Mouse (Mus musculus): ENCODE data around the gene Srd5a1. TPM values are rescaled to one million over a fixed set of nuclear protein-coding genes. Genes with fewer than 3 reads are reported as not detected.
A peak's percentile ranks its signal among the peaks of the same experiment; 100 is the strongest.
"Not testable (repeated sequence)": the region's sequence is repeated elsewhere in the genome, so short reads cannot be mapped to it uniquely, and the experiment has no call there.

Gene Srd5a1
- total RNA-seq, 2 experiments from 2014 or later, result 0.33 to 0.42 TPM

- intact Hi-C loops (cut with DNase I), result no loop called here
- DNase-seq, result no peak
Measured at GRCm38 (mm10) chr13:69630576-69630975, 19.3 kb upstream of the Srd5a1 start.

- no peak for DNase-seq
- intact Hi-C loops (cut with DNase I), result no loop called here
Measured at GRCm38 (mm10) chr13:69627941-69628340, 16.7 kb upstream of the Srd5a1 start.

GRCm38 (mm10) chr13:69624510-69624909 is 13.3 kb upstream of the Srd5a1 start:
- no peak for DNase-seq
- intact Hi-C loops (cut with DNase I), result no loop called here

GRCm38 (mm10) chr13:69623843-69624242 is 12.6 kb upstream of the Srd5a1 start:
- intact Hi-C loops (cut with DNase I), result no loop called here
- no peak for DNase-seq

GRCm38 (mm10) chr13:69616716-69617115 is 5.5 kb upstream of the Srd5a1 start:
- intact Hi-C loops (cut with DNase I), result no loop called here
- no peak for DNase-seq

DNA sequence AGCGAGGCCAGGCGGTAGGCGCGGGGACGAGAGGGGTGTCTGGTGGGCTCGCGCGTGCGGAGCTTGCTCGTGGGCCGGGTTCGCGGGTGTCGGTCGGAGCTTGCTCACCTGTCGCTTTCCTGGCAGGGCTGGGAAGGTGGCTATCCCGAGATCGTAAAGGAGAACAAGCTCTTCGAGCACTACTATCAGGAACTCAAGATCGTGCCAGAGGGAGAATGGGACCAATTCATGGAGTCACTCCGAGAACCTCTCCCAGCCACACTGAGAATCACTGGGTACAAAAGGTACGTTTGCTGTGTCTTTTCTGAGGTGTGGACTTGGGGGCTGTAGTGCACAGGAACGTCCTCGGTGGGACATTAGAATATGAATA is 918 bp upstream of the Srd5a1 start:
- intact Hi-C loops (cut with DNase I), result loop anchor here (5.0 kb wide), 2 partner anchors 60 to 75 kb away; no protein-coding TSS in a partner anchor
- DNase-seq, result no peak

DNA sequence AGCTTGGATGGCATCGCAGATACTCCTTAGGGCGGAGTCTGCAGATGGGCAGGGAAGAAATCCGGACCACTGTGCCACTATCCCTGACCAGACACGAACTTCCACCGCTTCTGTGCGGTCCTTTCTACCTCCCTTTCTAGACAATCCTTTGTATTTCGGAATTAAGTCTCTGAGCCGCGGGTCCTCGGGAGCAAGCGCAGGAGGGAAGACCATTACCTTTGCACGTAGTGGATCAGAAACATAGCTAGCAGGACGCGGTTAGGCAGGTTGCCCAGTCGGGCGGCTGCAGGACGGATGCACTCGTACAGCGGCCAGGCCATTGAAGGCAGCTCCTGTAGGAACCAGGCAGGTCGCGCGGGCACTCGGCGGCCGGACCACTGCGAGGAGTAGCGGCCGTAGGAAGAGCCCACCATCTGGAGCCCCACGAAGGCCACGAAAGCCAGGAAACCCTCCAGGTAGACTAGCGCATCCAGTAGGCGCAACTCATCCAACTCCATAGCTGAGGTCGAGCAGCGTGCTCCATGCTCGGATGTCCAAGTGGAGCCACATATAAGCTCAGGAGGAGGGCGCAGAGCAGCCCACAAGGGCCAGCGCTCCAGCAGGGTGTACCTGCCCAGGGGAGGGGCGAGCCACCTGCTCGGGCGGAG is 368 bp downstream of the Srd5a1 start:
- DNase-seq, result peak in 1 of 2 experiments; percentile 20
- intact Hi-C loops (cut with DNase I), result loop anchor here (5.0 kb wide), 2 partner anchors 59 to 74 kb away; no protein-coding TSS in a partner anchor

GRCm38 (mm10) chr13:69608734-69609133 is 2.5 kb downstream of the Srd5a1 start:
- intact Hi-C loops (cut with DNase I), result no loop called here

GRCm38 (mm10) chr13:69604670-69605069 is 6.6 kb downstream of the Srd5a1 start:
- no peak for DNase-seq
- intact Hi-C loops (cut with DNase I), result no loop called here

More at GRCm38 (mm10) chr13:69608734-69609133, 2.5 kb downstream of the Srd5a1 start:
- no peak for DNase-seq

GRCm38 (mm10) chr13:69601321-69601720 is 9.9 kb downstream of the Srd5a1 start:
- intact Hi-C loops (cut with DNase I), result no loop called here

DNA sequence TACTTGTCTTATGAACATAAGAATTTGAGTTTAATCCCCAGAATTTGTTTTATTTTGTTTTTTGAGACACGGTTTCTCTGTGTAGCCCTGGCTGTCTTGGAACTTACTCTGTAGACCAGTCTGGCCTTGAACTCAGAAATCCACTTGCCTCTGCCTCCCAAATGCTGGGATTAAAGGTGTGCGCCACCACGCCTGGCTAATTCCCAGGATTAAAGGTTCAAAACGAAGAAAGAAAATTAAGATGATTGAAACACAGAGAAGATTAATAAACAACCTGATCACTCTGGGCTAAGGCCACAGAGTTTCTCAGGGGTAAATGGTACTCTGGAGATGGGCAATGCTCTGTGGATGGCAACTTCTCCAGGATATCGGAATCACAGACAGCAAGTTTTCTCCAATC is 10.4 kb downstream of the Srd5a1 start:
- DNase-seq; intact Hi-C loops (cut with DNase I): not testable (repeated sequence)

More at GRCm38 (mm10) chr13:69601321-69601720, 9.9 kb downstream of the Srd5a1 start:
- no peak for DNase-seq

DNA sequence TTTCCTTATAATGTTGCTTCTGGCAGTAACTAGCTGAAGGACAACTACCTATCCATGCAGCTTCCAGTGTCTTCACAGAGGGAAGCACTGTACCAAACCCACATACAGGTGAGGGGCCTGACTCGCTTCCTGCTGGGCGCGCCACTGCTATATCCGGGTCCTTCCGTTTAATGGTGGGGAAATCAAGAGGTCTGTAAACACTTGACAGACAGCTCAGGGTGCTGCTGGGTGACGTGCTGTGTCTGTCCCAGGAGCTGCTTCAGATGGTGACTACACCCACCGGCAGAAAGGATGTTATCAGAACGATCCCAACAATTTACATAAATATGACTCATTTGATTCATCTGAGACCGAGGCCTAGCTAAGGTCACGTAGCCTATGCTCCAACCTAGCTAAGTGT is 12.4 kb downstream of the Srd5a1 start:
- intact Hi-C loops (cut with DNase I), result loop anchor here (5.0 kb wide), 1 partner anchor 47 kb away; no protein-coding TSS in a partner anchor
- no peak for DNase-seq

DNA sequence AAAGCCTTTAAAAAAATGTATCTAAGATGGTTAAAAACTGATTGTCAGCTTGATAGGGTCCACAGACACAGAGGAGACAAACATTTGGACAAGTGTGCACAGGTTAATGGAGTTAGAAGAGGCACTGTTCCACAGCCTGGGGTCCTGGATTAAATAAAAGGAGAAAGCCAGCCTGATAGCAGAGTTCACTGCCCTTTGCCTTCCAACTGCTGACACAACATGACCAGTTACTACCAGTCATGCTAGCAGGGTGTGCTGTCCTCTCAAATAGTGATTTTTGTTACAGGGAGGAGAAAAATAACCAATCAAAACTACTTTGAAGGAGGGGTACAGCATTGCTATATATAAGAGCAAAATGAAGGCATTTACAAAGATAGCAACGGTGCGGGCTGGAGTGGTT is 14.7 kb downstream of the Srd5a1 start:
- intact Hi-C loops (cut with DNase I), result loop anchor here (5.0 kb wide), 1 partner anchor 44 kb away; no protein-coding TSS in a partner anchor
- no peak for DNase-seq

DNA sequence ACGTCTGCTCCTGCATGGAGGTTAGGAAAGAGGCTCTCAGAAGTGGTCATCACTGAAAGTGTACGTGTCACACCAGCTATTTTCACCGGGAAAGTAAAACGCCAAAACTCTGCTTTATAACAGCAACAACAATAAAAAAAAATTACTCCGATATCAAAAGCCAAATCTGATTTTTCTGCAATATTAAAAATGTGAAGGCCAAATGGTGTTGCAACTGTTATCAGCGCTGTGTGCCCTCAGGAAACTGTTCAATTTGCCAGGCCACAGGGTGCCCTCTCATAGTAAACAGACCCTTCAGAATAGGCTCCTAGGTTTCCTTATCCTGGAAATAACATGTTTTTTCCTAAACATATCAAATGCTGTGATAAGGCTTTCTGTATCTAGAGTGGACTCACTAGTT is 15.3 kb downstream of the Srd5a1 start:
- intact Hi-C loops (cut with DNase I), result loop anchor here (5.0 kb wide), 1 partner anchor 44 kb away; no protein-coding TSS in a partner anchor
- no peak for DNase-seq

DNA sequence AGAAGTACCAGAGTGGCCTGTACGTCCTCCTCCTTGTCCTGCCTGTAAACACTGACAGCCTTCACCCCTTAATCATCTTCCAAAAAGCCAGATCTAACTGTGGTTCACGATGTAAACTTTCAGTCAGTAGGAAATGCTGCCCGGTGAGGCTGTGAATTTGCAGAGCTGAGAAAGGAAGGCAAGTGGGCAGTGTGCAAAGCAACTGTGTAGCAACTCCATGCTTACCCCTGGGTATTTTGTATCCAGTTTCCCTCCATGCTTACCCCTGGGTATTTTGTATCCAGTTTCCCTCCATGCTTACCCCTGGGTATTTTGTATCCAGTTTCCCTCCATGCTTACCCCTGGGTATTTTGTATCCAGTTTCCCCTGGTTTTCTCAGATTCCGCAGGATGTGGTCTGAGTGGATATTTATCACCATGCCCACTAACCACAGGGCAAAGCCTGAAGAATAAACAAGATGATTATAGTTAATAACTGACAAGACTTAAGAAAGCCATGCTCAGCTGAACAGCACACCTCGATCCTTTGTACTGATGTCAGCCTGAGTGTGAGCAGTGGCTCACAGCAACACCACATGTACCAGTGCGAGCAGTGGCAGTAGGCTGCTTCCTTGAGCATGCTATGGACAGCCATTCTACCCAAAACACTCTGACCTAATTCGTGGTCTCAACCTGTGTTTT is 16.5 kb downstream of the Srd5a1 start:
- intact Hi-C loops (cut with DNase I), result loop anchor here (5.0 kb wide), 1 partner anchor 42 kb away; no protein-coding TSS in a partner anchor
- no peak for DNase-seq

DNA sequence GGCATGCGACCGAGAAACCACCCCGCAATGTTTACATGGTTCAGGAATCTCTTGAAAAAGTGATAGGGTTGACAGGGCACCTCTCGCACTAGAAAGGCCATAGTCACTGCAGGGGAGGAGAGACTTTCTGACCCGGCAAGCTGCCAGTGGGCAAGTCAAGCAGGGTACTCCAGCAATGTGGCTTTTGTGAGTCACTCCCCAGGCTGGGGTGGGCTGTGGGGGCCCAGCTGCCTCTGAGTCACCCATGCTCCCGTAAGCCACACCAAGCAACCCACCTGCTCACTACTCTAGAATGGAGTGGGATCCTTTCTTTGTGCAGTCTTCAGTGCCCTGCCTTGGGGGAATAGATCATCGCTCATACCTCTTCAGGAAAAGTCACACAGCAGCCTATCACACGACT is 17.8 kb downstream of the Srd5a1 start:
- no peak for DNase-seq
- intact Hi-C loops (cut with DNase I), result no loop called here

DNA sequence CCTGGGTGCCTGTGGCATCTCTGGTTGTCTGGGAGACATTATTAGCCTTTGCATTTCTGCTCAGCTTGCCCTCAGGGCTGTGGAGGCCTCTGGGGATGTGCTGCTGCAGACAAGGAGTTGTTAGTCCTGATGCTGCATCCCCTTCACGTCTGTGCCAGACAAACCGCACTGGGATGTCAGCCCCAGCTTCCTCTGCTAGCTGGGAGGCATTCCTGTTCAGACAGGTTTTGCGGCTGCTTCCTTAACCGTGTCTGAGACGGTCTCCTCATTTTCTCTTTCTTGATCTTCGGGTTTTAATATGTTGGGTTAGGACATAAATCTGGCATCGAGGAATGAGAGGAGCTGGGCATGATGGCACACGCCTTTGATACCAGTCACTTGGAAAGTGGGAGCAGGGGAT is 19.0 kb downstream of the Srd5a1 start:
- intact Hi-C loops (cut with DNase I), result no loop called here
- DNase-seq, result no peak

DNA sequence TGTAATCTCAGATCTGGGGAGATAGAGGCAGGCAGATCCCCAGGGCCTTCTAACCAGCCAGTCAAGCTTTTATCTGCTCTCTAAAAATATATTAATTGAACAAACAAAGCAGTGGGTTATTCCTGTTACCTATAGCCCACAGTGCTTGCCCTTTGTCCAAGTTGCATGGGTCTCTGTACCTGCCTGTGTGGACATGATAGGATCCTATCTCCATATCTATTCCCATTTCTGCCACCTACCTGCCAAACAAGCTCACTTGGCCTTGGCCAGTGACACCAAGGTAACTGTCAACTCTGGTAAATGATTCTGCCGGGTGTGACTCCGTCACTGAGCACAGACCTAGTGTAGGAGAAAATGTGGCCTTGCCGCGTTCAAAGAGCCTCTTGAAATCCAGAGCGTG is 19.9 kb downstream of the Srd5a1 start:
- DNase-seq, result no peak
- intact Hi-C loops (cut with DNase I), result no loop called here

DNA sequence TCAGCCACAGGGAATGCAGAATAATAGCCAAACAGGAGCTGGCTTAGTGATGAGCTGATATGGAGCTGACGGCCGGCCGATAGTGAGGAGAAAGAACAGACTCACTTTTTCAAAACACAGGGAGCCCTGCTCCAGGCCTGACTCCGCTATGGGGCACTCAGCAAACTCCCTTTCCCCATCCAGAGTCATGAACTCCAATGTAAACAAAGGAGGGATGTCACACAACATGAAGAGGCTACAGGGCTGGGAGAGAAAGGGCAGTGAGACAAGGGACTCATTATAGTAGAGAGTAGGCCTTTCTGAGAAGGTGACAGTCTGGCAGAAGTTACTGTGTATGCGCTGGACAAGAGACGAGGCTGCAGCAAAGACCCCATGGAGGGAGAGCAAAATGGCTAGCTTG is 23.0 kb downstream of the Srd5a1 start:
- intact Hi-C loops (cut with DNase I), result no loop called here
- DNase-seq, result no peak

- no peak for DNase-seq
- intact Hi-C loops (cut with DNase I), result no loop called here
Measured at GRCm38 (mm10) chr13:69587849-69588248, 23.4 kb downstream of the Srd5a1 start.

DNA sequence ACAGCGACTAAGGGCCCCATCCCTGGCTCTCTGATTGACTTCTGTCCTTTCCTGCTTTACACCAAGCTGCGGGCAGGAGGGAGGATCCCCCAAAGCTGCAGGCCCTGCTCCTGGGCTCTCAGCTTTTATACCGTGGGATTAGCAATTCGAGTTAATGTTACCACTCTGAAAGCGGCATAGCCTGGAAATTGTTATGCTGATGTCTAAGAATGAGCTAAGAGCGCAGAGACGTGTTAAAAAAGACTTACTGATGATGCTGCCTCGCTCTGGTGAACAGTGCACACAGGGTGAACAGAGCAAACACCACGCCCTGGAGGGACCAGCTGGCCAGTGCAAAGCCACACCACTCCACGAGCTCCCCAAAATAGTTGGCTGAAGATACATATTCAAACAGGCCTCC is 24.9 kb downstream of the Srd5a1 start:
- DNase-seq, result no peak
- intact Hi-C loops (cut with DNase I), result no loop called here

- no peak for DNase-seq
- intact Hi-C loops (cut with DNase I), result no loop called here
Measured at GRCm38 (mm10) chr13:69585828-69586227, 25.4 kb downstream of the Srd5a1 start.

All from gastrocnemius, postnatal 36 days (tissue).